ENCODE assay signal across 14 mouse cellular contexts in the genomic region with DNA sequence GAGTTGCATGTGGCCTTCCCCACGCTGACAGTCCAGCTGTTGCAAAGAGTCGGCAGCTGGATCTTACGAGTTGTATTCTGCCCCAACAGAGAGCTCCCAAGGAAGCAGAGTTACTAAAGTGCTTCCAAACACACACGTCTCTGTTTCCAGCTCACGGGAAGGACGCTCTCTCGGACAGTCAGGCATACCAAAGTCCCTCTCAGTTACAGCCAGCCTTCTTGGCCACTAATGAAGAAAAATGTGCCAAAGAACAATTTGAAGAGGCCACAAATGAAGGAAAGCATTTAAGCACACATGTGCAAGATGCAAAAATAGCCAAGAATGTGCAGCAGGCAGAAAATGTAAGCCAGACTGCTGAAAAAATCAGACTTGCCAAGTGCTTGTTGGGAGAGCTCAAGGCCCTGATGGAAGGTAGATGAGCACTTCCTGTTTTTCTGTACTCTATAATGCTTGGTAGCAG. TPM values are rescaled to one million over a fixed set of nuclear protein-coding genes. Genes with fewer than 3 reads are reported as not detected.
A peak's percentile ranks its signal among the peaks of the same experiment; 100 is the strongest.
DNase-seq lines count a peak whose midpoint lies in the region; ATAC-seq and TF ChIP-seq lines count a peak whose summit lies in the region.
"Had no signal": no experiment of that assay in that cellular context is flagged by ENCODE, and none has a peak within 500 bp of the region (broad histone marks: within the 10 kb centered on the region; RNA-seq: fewer than 3 reads in every experiment).

No protein-coding gene starts in this region.

- H3K9ac ChIP-seq in kidney, postnatal 0 days (ENCODE audit: low read depth, low read length), result no peak overlapping the region
- no peak overlapping the region for H3K9ac ChIP-seq in kidney, embryonic 15.5 days
- no peak overlapping the region for H3K9ac ChIP-seq in heart, embryonic 15.5 days
- H3K9ac ChIP-seq in hindbrain, embryonic 12.5 days, result no peak overlapping the region

- H3K4me1 ChIP-seq in kidney, postnatal 0 days (replicated peaks; ENCODE audit: insufficient read depth, low read length), result no peaks in the 10 kb centered on the region
- no peaks in the 10 kb centered on the region for H3K4me1 ChIP-seq in kidney, embryonic 15.5 days
- H3K4me1 ChIP-seq in heart, embryonic 15.5 days (replicated peaks), result no peaks in the 10 kb centered on the region
- no peaks in the 10 kb centered on the region for H3K4me1 ChIP-seq in hindbrain, embryonic 12.5 days

- peaks cover 14% of the 10 kb centered on the region; the same call in 1 of the 2 replicates for H3K36me3 ChIP-seq in kidney, postnatal 0 days (ENCODE audit: insufficient read depth, low read length)
- H3K36me3 ChIP-seq in kidney, embryonic 15.5 days, result peaks cover 65% of the 10 kb centered on the region
- H3K36me3 ChIP-seq in heart, embryonic 15.5 days, result peaks cover 36% of the 10 kb centered on the region
- H3K36me3 ChIP-seq in hindbrain, embryonic 12.5 days, result peaks cover 29% of the 10 kb centered on the region; the same call in 1 of the 2 replicates

- H3K9me3 ChIP-seq in kidney, postnatal 0 days (replicated peaks; ENCODE audit: low read length), result no peaks in the 10 kb centered on the region
- no peaks in the 10 kb centered on the region for H3K9me3 ChIP-seq in kidney, embryonic 15.5 days (replicated peaks)
- no peaks in the 10 kb centered on the region for H3K9me3 ChIP-seq in heart, embryonic 15.5 days (replicated peaks)
- no peaks in the 10 kb centered on the region for H3K9me3 ChIP-seq in hindbrain, embryonic 12.5 days (replicated peaks)

- no peak overlapping the region; the same call in 1 of the 2 replicates for H3K27ac ChIP-seq in kidney, postnatal 0 days
- no peak overlapping the region for H3K27ac ChIP-seq in kidney, embryonic 15.5 days
- H3K27ac ChIP-seq in heart, embryonic 15.5 days, result peak overlapping the region; percentile 10; the same call in 1 of the 2 replicates
- no peak overlapping the region for H3K27ac ChIP-seq in hindbrain, embryonic 12.5 days

- no peaks in the 10 kb centered on the region for H3K27me3 ChIP-seq in kidney, postnatal 0 days (ENCODE audit: insufficient read depth, low read length)
- H3K27me3 ChIP-seq in kidney, embryonic 15.5 days, result no peaks in the 10 kb centered on the region
- no peaks in the 10 kb centered on the region for H3K27me3 ChIP-seq in heart, embryonic 15.5 days
- H3K27me3 ChIP-seq in hindbrain, embryonic 12.5 days, result no peaks in the 10 kb centered on the region

- DNase-seq in kidney, postnatal 0 days (ENCODE audit: low spot score), result peak; percentile 29
- DNase-seq in brain, adult 2 months (ENCODE audit: low read depth, low spot score), result peak; percentile 36
- DNase-seq in lung, postnatal 25 days (ENCODE audit: low spot score), result peak; percentile 48
- no peak for DNase-seq in ovary, adult 18-20 months (ENCODE audit: low spot score)
- DNase-seq: cerebellum, adult 11 months had no signal

- no peak overlapping the region for H3K4me3 ChIP-seq in kidney, postnatal 0 days (replicated peaks; ENCODE audit: low read depth, low read length)
- H3K4me3 ChIP-seq in kidney, embryonic 15.5 days (replicated peaks), result no peak overlapping the region
- H3K4me3 ChIP-seq in heart, embryonic 15.5 days, result no peak overlapping the region
- no peak overlapping the region for H3K4me3 ChIP-seq in hindbrain, embryonic 12.5 days

- no peak overlapping the region for H3K4me2 ChIP-seq in kidney, postnatal 0 days (ENCODE audit: low read length)
- no peak overlapping the region for H3K4me2 ChIP-seq in kidney, embryonic 15.5 days
- no peak overlapping the region for H3K4me2 ChIP-seq in heart, embryonic 15.5 days
- H3K4me2 ChIP-seq in hindbrain, embryonic 12.5 days (replicated peaks), result no peak overlapping the region

- WGBS in kidney, postnatal 0 days, result 76% methylated on average over 7 of the region's 7 CpGs
- WGBS in kidney, embryonic 15.5 days, result 90% methylated on average over 7 of the region's 7 CpGs
- 70% methylated on average over 7 of the region's 7 CpGs for WGBS in heart, embryonic 15.5 days
- WGBS in hindbrain, embryonic 12.5 days, result 92% methylated on average over 7 of the region's 7 CpGs

- ATAC-seq in kidney, postnatal 0 days (replicated peaks; ENCODE audit: low FRiP score, low read depth), result no peak
- no peak for ATAC-seq in kidney, embryonic 15.5 days (replicated peaks; ENCODE audit: low FRiP score)
- ATAC-seq in heart, embryonic 15.5 days (replicated peaks; ENCODE audit: insufficient number of reproducible peaks, insufficient read depth, low FRiP score, low read depth), result no peak
- no peak for ATAC-seq in hindbrain, embryonic 12.5 days (ENCODE audit: low FRiP score)
- no peak for ATAC-seq in megakaryocyte progenitor cell, adult 5-6 weeks (replicated peaks; ENCODE audit: poor library complexity)
- ATAC-seq: CD4-positive, CD25-positive, alpha-beta regulatory T cell, adult 4 months had no signal

- TF ChIP-seq CTCF in kidney, postnatal 0 days (IDR thresholded peaks at IDR 0.05; ENCODE audit: low read depth), result no peak

RNA-seq across cellular contexts. Expression of gene Ccdc14, which starts 16.1 kb away (rescaled TPM):
- 4.0 and 4.4 TPM in 2 replicates for polyA plus RNA-seq in kidney, postnatal 0 days (2015; fragmentation: Nextera tagmentation; extraction: Ambion mirVana)
- polyA plus RNA-seq in kidney, embryonic 15.5 days (2015; fragmentation: Nextera tagmentation; extraction: Ambion mirVana), result 7.0 and 7.6 TPM in 2 replicates
- polyA plus RNA-seq in heart, embryonic 15.5 days (2015; fragmentation: Nextera tagmentation; extraction: Ambion mirVana), result 4.0 and 4.5 TPM in 2 replicates
- polyA plus RNA-seq in hindbrain, embryonic 12.5 days (2016; fragmentation: Nextera tagmentation; extraction: Ambion mirVana), result 8.4 and 8.7 TPM in 2 replicates
- 11.7 and 14.4 TPM in 2 replicates for total RNA-seq in megakaryocyte progenitor cell, adult 5-6 weeks (2015)
- 10.9 and 13.5 TPM in 2 replicates for total RNA-seq in megakaryocyte progenitor cell, adult 5-6 weeks (2017)

RNA-seq across cellular contexts. Expression of gene Mylk, which starts 38.5 kb away (rescaled TPM):
- 67.3 and 68.5 TPM in 2 replicates for polyA plus RNA-seq in kidney, postnatal 0 days (2015; fragmentation: Nextera tagmentation; extraction: Ambion mirVana)
- 47.5 and 97.3 TPM in 2 replicates for polyA plus RNA-seq in kidney, embryonic 15.5 days (2015; fragmentation: Nextera tagmentation; extraction: Ambion mirVana)
- polyA plus RNA-seq in heart, embryonic 15.5 days (2015; fragmentation: Nextera tagmentation; extraction: Ambion mirVana), result 10.1 and 22.3 TPM in 2 replicates
- polyA plus RNA-seq in hindbrain, embryonic 12.5 days (2016; fragmentation: Nextera tagmentation; extraction: Ambion mirVana), result 5.5 and 7.3 TPM in 2 replicates
- total RNA-seq in megakaryocyte progenitor cell, adult 5-6 weeks (2015), result 0.59 and 0.77 TPM in 2 replicates
- 0.79 and 1.7 TPM in 2 replicates for total RNA-seq in megakaryocyte progenitor cell, adult 5-6 weeks (2017)
- polyA plus RNA-seq: CD4-positive, CD25-positive, alpha-beta regulatory T cell, adult 4 months had no signal

RNA-seq across cellular contexts. Expression of gene Ropn1, which starts 56.8 kb away (rescaled TPM):
- polyA plus RNA-seq in kidney, postnatal 0 days (2015; fragmentation: Nextera tagmentation; extraction: Ambion mirVana), result not detected in 2 replicates
- polyA plus RNA-seq in kidney, embryonic 15.5 days (2015; fragmentation: Nextera tagmentation; extraction: Ambion mirVana), result not detected in 2 replicates
- polyA plus RNA-seq in heart, embryonic 15.5 days (2015; fragmentation: Nextera tagmentation; extraction: Ambion mirVana), result 0.24 and 0.38 TPM in 2 replicates
- polyA plus RNA-seq in hindbrain, embryonic 12.5 days (2016; fragmentation: Nextera tagmentation; extraction: Ambion mirVana), result not detected in 2 replicates
- not detected in 2 replicates for total RNA-seq in megakaryocyte progenitor cell, adult 5-6 weeks (2015)
- not detected in 2 replicates for total RNA-seq in megakaryocyte progenitor cell, adult 5-6 weeks (2017)
- total RNA-seq: hematopoietic stem cell, adult 5-6 weeks; layer of hippocampus, postnatal 14 days had no signal
- polyA plus RNA-seq: CD4-positive, CD25-positive, alpha-beta regulatory T cell, adult 4 months; liver, embryonic 16.5 days; neural tube, embryonic 11.5 days had no signal
